Mouse (Mus musculus) frontal cortex, postnatal 10 days (tissue): ENCODE results near the gene Creb3l4.
"Not testable (repeated sequence)": the region's sequence is repeated elsewhere in the genome, so short reads cannot be mapped to it uniquely, and the experiment has no call there.

Experiments
- DNase-seq, 2 experiments: peaks; one replicate each; pipeline ENCODE4 v3.0.0; 2022; ENCODE audit warnings: low spot score in 2 of 2, mixed read lengths in 1 of 2

Gene Creb3l4

GRCm38 (mm10) chr3:90265034-90265931, 22.0 kb upstream of the Creb3l4 start, which contains the start of gene Dennd4b:
Dennd4b (plus strand) TSS chr3:90265185.
- peak; percentile 81 to 85 for DNase-seq

GRCm38 (mm10) chr3:90264687-90265033, 21.3 kb upstream of the Creb3l4 start:
- no peak for DNase-seq

- no peak for DNase-seq
Measured at GRCm38 (mm10) chr3:90263121-90263771, 19.9 kb upstream of the Creb3l4 start.

- no peak for DNase-seq
Measured at GRCm38 (mm10) chr3:90258521-90258920, 15.2 kb upstream of the Creb3l4 start.

- no peak for DNase-seq
Measured at GRCm38 (mm10) chr3:90256731-90257530, 13.6 kb upstream of the Creb3l4 start.

- no peak for DNase-seq
Measured at GRCm38 (mm10) chr3:90255784-90256353, 12.6 kb upstream of the Creb3l4 start.

GRCm38 (mm10) chr3:90255194-90255565, 11.9 kb upstream of the Creb3l4 start:
- no peak for DNase-seq

- no peak for DNase-seq
Measured at GRCm38 (mm10) chr3:90254419-90255193, 11.3 kb upstream of the Creb3l4 start.

- DNase-seq, result peak; percentile 95 to 97
Measured at GRCm38 (mm10) chr3:90253653-90254418, 10.5 kb upstream of the Creb3l4 start, which contains the start of gene Crtc2. Crtc2 (plus strand) TSS chr3:90254163.

- not testable (repeated sequence) for DNase-seq
Measured at GRCm38 (mm10) chr3:90253174-90253573, 9.9 kb upstream of the Creb3l4 start.

- not testable (repeated sequence) for DNase-seq
Measured at GRCm38 (mm10) chr3:90252659-90253058, 9.3 kb upstream of the Creb3l4 start.

- not testable (repeated sequence) for DNase-seq
Measured at GRCm38 (mm10) chr3:90251731-90252226, 8.5 kb upstream of the Creb3l4 start.

GRCm38 (mm10) chr3:90250791-90251190, 7.5 kb upstream of the Creb3l4 start:
- DNase-seq, result no peak

- no peak for DNase-seq
Measured at GRCm38 (mm10) chr3:90248746-90249100, 5.4 kb upstream of the Creb3l4 start.

GRCm38 (mm10) chr3:90247960-90248745, 4.8 kb upstream of the Creb3l4 start, which contains the start of gene Slc39a1:
Slc39a1 (plus strand) TSS chr3:90248172.
- DNase-seq, result peak; percentile 90 to 92

GRCm38 (mm10) chr3:90247630-90247959, 4.3 kb upstream of the Creb3l4 start:
- no peak for DNase-seq

GRCm38 (mm10) chr3:90245406-90245805, 2.1 kb upstream of the Creb3l4 start:
- DNase-seq, result no peak

- DNase-seq, result no peak
Measured at GRCm38 (mm10) chr3:90241669-90242358, 1.5 kb downstream of the Creb3l4 start.

- no peak for DNase-seq
Measured at GRCm38 (mm10) chr3:90241251-90241650, 2.1 kb downstream of the Creb3l4 start.
